Mouse (Mus musculus): ENCODE results near the gene Olfr1263. TPM values are rescaled to one million over a fixed set of nuclear protein-coding genes. Genes with fewer than 3 reads are reported as not detected.

Olfr1263 gene
- polyA plus RNA-seq (2016; fragmentation: Nextera tagmentation; extraction: Ambion mirVana), result not detected in 2 replicates

DNA sequence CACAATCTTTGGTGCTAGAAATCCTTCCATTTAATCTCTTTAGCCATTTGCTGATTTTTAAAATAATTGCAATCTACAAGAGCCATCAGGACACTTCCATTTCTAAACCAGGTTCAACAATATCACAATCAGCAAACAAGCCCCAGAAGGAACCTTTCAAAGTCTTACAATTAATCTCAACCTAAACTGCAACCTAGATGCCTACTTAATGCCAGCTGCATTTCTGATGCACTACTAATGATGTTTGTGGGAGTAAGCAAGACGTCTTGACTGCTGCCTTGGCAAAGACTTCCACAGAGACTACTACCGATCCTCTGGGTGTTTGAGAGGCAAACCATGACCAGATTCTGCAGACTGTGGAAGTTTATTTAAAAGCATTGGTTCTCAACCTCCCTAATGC is at the start of gene Olfr1263:
TSS of gene Olfr1263 (plus strand) at position 301 of the 400 bp plus-strand sequence.
- no peak within 1 kb of the TSS for H3K4me2 ChIP-seq (replicated peaks)
- 82% methylated on average over 2 of the region's 2 CpGs for WGBS

DNA sequence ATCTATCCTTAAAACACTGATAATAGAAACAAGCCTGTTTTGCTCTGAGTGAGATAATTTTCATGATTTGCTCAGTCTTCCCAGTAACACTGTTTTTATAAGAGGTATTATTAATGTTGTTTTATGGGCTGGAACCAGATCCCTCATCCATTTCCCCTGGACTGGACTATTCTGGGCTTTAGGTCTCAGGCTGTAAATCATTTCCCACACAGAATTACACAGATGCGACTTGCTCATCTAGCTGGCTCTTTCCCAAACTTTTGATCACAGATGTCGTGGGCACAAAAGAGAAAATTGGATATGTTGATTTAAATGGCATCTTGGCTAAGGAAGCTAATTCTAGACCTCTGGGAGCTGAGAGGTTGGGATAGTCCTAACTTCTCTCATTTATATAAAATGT is 37.7 kb upstream of the Olfr1263 start, which contains the start of gene Olfr1260:
TSS of gene Olfr1260 (plus strand) at position 157 of the 400 bp plus-strand sequence.
- Histone ChIP-seq H3K4me3 (no peak within 1 kb of the TSS), H3K4me2 (replicated peaks) (no peak within 1 kb of the TSS), H3K27me3 (no peaks in the 10 kb centered on the region), H3K4me1 (no peaks in the 10 kb centered on the region), H3K9ac (no peak within 1 kb of the TSS), H3K27ac (no peak within 1 kb of the TSS), H3K36me3 (no peaks in the 10 kb centered on the region), H3K9me3 (no peaks in the 10 kb centered on the region)
- ATAC-seq (ENCODE audit: insufficient number of reproducible peaks, insufficient read depth, low FRiP score, low TSS enrichment), result no peak
- WGBS, result 64% methylated on average over 2 of the region's 2 CpGs

More for the DNA sequence above, at the start of gene Olfr1263:
- Histone ChIP-seq H3K27ac (no peak within 1 kb of the TSS), H3K9me3 (no peaks in the 10 kb centered on the region), H3K27me3 (no peaks in the 10 kb centered on the region), H3K4me3 (no peak within 1 kb of the TSS), H3K36me3 (no peaks in the 10 kb centered on the region), H3K4me1 (no peaks in the 10 kb centered on the region), H3K9ac (no peak within 1 kb of the TSS)
- ATAC-seq (ENCODE audit: insufficient number of reproducible peaks, insufficient read depth, low FRiP score, low TSS enrichment), result no peak

DNA sequence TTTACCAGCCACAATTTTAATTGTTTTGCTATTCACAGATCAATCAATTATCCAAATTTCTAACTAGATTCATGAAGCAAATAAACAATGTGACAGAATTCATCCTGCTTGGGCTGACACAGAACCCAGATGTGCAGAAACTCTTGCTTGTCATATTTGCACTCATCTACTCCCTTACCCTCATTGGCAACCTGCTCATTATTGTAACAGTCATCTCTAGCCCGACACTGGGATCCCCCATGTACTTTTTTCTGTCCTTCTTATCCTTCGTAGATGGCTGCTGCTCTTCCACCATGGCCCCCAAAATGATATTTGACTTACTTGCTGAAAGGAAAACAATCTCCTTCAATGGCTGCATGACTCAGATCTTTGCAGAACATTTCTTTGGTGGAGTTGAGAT is 34.2 kb upstream of the Olfr1263 start:
- Histone ChIP-seq H3K4me3 (no peak overlapping the region), H3K4me2 (replicated peaks) (no peak overlapping the region), H3K9ac (no peak overlapping the region), H3K27ac (no peak overlapping the region), H3K36me3 (no peaks in the 10 kb centered on the region), H3K4me1 (no peaks in the 10 kb centered on the region), H3K27me3 (no peaks in the 10 kb centered on the region), H3K9me3 (no peaks in the 10 kb centered on the region)
- ATAC-seq (ENCODE audit: insufficient number of reproducible peaks, insufficient read depth, low FRiP score, low TSS enrichment), result no peak
- 84% methylated on average over 2 of the region's 2 CpGs for WGBS

DNA sequence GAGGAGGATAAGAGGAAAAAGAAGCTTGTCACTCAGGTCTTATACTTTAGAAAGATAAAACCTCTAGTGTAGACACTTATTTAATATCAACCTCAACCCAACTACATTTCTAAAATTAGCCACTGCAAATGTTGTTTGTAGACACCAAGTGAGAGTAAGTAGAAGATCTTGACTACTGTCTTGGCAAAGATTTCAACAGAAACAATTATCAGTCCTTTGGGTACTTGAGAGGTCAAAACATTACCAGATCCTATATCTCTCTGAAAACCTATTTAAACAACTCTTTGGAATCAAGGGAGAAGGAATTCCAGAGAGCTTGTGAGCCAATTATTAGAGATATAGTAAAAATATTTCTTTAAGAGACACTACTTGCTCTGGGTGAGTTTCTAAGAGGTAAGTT is 21.0 kb upstream of the Olfr1263 start, which contains the start of gene Olfr1261:
TSS of gene Olfr1261 (plus strand) at position 301 of the 400 bp plus-strand sequence.
- Histone ChIP-seq H3K9me3 (no peaks in the 10 kb centered on the region), H3K4me1 (no peaks in the 10 kb centered on the region), H3K27ac (no peak within 1 kb of the TSS), H3K4me3 (no peak within 1 kb of the TSS), H3K36me3 (no peaks in the 10 kb centered on the region), H3K4me2 (replicated peaks) (no peak within 1 kb of the TSS), H3K9ac (no peak within 1 kb of the TSS), H3K27me3 (no peaks in the 10 kb centered on the region)
- ATAC-seq (ENCODE audit: insufficient number of reproducible peaks, insufficient read depth, low FRiP score, low TSS enrichment), result no peak

DNA sequence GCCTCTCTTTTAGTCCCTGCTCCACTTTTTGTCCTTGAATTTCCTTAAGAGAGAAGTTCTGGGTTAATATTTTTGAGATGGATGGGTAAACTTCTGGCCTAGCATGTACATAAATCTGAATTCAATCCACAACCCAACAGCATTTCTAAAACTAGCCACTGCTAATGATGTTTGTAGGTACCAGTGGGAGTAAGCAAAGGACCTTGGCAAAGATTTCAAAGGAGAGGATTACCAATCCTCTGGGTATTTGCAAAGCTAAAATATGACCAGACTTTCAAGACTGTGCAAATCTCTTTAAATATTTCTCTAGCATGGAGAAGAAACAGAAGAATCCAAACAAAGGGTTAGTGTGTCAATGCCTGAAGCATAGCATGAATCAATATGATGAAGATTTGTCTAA is 12.1 kb upstream of the Olfr1263 start, which contains the start of gene Olfr1262:
TSS of gene Olfr1262 (plus strand) at position 301 of the 400 bp plus-strand sequence.
- no peak within 1 kb of the TSS for H3K27ac ChIP-seq
- no peak within 1 kb of the TSS for H3K4me3 ChIP-seq
- no peak within 1 kb of the TSS for H3K9ac ChIP-seq
- no peak within 1 kb of the TSS for H3K4me2 ChIP-seq (replicated peaks)
- no peaks in the 10 kb centered on the region for H3K27me3 ChIP-seq
- H3K4me1 ChIP-seq, result no peaks in the 10 kb centered on the region
- H3K36me3 ChIP-seq, result no peaks in the 10 kb centered on the region
- no peaks in the 10 kb centered on the region for H3K9me3 ChIP-seq
- ATAC-seq (ENCODE audit: insufficient number of reproducible peaks, insufficient read depth, low FRiP score, low TSS enrichment), result no peak

DNA sequence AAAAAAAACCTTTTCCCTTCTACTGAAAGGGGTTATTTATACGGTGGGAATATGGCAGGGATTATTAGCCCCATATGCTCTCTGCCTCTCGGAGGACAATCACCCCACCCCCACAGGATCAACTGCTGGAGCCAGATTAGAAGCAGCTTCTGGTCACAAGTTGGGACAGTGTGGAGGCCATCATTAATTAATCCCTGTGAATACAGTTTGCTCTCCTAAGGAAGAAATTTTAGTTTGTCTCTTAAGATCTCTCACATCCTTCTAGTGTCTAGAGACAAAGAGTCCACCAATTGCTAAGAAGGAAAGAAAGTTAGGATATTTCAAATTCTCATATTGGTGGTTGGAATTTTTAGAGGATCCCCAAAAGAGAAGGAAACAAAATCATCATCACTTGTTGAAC is 13.5 kb downstream of the Olfr1263 start, which contains the start of gene Olfr1264:
TSS of gene Olfr1264 (minus strand) at position 101 of the 400 bp plus-strand sequence.
- Histone ChIP-seq H3K36me3 (no peaks in the 10 kb centered on the region), H3K27me3 (no peaks in the 10 kb centered on the region), H3K4me1 (no peaks in the 10 kb centered on the region), H3K4me2 (replicated peaks) (no peak within 1 kb of the TSS), H3K9ac (no peak within 1 kb of the TSS), H3K9me3 (no peaks in the 10 kb centered on the region), H3K4me3 (no peak within 1 kb of the TSS), H3K27ac (no peak within 1 kb of the TSS)
- WGBS, result 28% methylated on average over 2 of the region's 2 CpGs
- no peak for ATAC-seq (ENCODE audit: insufficient number of reproducible peaks, insufficient read depth, low FRiP score, low TSS enrichment)

DNA sequence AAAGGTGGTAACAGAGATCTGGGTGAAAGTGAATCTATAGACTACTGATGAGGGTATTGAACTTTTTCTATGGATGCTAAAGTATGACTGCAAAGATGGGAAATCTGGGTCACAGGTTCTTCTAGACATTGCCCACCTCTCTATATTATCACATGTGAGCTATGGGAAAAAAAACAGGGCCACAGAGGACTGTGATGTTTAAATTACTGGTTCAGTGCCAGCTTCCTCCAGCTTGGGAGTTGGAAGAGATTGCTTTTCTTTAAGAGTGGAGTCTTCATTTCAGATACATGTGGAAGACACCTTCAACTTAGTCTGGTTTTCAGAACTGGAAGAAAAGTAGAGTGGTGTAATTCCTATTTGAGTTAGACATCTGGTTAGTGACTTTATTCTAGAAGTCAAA is 23.1 kb downstream of the Olfr1263 start, which contains the start of gene Olfr1265:
TSS of gene Olfr1265 (plus strand) at position 301 of the 400 bp plus-strand sequence.
- H3K27ac ChIP-seq, result no peak within 1 kb of the TSS
- no peaks in the 10 kb centered on the region for H3K4me1 ChIP-seq
- H3K9ac ChIP-seq, result no peak within 1 kb of the TSS
- H3K9me3 ChIP-seq, result no peaks in the 10 kb centered on the region
- H3K4me3 ChIP-seq, result no peak within 1 kb of the TSS
- H3K4me2 ChIP-seq (replicated peaks), result no peak within 1 kb of the TSS
- H3K36me3 ChIP-seq, result no peaks in the 10 kb centered on the region
- no peaks in the 10 kb centered on the region for H3K27me3 ChIP-seq
- ATAC-seq (ENCODE audit: insufficient number of reproducible peaks, insufficient read depth, low FRiP score, low TSS enrichment), result no peak

DNA sequence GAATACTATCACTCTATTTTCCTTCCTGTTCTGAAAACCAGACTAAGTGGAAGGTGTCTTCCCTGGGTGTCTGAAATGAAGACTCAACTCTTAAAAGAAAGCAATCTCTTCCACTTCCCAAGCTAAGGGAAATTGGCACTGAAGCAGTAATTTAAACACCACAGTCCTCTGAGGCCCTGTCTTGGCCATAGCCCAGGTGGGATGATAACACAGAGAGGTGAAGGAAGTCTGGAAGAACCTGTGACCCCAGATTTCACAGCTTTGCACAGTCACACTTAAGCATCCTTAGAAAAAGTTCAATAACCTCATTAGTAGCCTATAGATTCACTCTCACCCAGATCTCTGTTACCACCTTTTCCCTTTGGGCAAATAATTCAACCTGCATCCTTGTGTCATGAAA is 51.6 kb downstream of the Olfr1263 start, which contains the start of gene Olfr140:
TSS of gene Olfr140 (minus strand) at position 101 of the 400 bp plus-strand sequence.
- no peak for ATAC-seq (ENCODE audit: insufficient number of reproducible peaks, insufficient read depth, low FRiP score, low TSS enrichment)
- no peak within 1 kb of the TSS for H3K27ac ChIP-seq
- no peaks in the 10 kb centered on the region for H3K9me3 ChIP-seq
- H3K36me3 ChIP-seq, result no peaks in the 10 kb centered on the region
- H3K9ac ChIP-seq, result no peak within 1 kb of the TSS
- H3K4me1 ChIP-seq, result no peaks in the 10 kb centered on the region
- H3K27me3 ChIP-seq, result no peaks in the 10 kb centered on the region
- no peak within 1 kb of the TSS for H3K4me2 ChIP-seq (replicated peaks)
- no peak within 1 kb of the TSS for H3K4me3 ChIP-seq

Other genes starting within 250 kb of the Olfr1263 start
- not detected in 2 replicates for gene Olfr1254, start 218.5 kb upstream of the Olfr1263 start, polyA plus RNA-seq (2016; fragmentation: Nextera tagmentation; extraction: Ambion mirVana)
- gene Olfr1255, start 200.1 kb upstream of the Olfr1263 start, polyA plus RNA-seq (2016; fragmentation: Nextera tagmentation; extraction: Ambion mirVana), result not detected in 2 replicates
- gene Olfr1256, start 170.6 kb upstream of the Olfr1263 start, polyA plus RNA-seq (2016; fragmentation: Nextera tagmentation; extraction: Ambion mirVana), result not detected in 2 replicates
- gene Olfr48, start 163.9 kb upstream of the Olfr1263 start, polyA plus RNA-seq (2016; fragmentation: Nextera tagmentation; extraction: Ambion mirVana), result not detected in 2 replicates
- gene Olfr1257, start 133.7 kb upstream of the Olfr1263 start, polyA plus RNA-seq (2016; fragmentation: Nextera tagmentation; extraction: Ambion mirVana), result not detected in 2 replicates
- not detected in 2 replicates for gene Olfr1258, start 84.8 kb upstream of the Olfr1263 start, polyA plus RNA-seq (2016; fragmentation: Nextera tagmentation; extraction: Ambion mirVana)
- 0.04 TPM in 1 of 2 replicates, not detected in the other for gene Olfr1259, start 63.5 kb upstream of the Olfr1263 start, polyA plus RNA-seq (2016; fragmentation: Nextera tagmentation; extraction: Ambion mirVana)
- gene Olfr1260, start 37.8 kb upstream of the Olfr1263 start, polyA plus RNA-seq (2016; fragmentation: Nextera tagmentation; extraction: Ambion mirVana), result not detected in 2 replicates
- not detected in 2 replicates for gene Olfr1261, start 20.9 kb upstream of the Olfr1263 start, polyA plus RNA-seq (2016; fragmentation: Nextera tagmentation; extraction: Ambion mirVana)
- gene Olfr1262, start 12.0 kb upstream of the Olfr1263 start, polyA plus RNA-seq (2016; fragmentation: Nextera tagmentation; extraction: Ambion mirVana), result not detected in 2 replicates
- not detected in 2 replicates for gene Olfr1264, start 13.4 kb downstream of the Olfr1263 start, polyA plus RNA-seq (2016; fragmentation: Nextera tagmentation; extraction: Ambion mirVana)
- not detected in 2 replicates for gene Olfr1265, start 23.2 kb downstream of the Olfr1263 start, polyA plus RNA-seq (2016; fragmentation: Nextera tagmentation; extraction: Ambion mirVana)
- not detected in 2 replicates for gene Olfr140, start 51.5 kb downstream of the Olfr1263 start, polyA plus RNA-seq (2016; fragmentation: Nextera tagmentation; extraction: Ambion mirVana)
- gene Olfr1269, start 109.3 kb downstream of the Olfr1263 start, polyA plus RNA-seq (2016; fragmentation: Nextera tagmentation; extraction: Ambion mirVana), result not detected in 2 replicates
- not detected in 2 replicates for gene Olfr32, start 130.2 kb downstream of the Olfr1263 start, polyA plus RNA-seq (2016; fragmentation: Nextera tagmentation; extraction: Ambion mirVana)
- gene Olfr1270, start 141.0 kb downstream of the Olfr1263 start, polyA plus RNA-seq (2016; fragmentation: Nextera tagmentation; extraction: Ambion mirVana), result not detected in 2 replicates
- not detected in 2 replicates for gene Olfr1506, start 212.4 kb downstream of the Olfr1263 start, polyA plus RNA-seq (2016; fragmentation: Nextera tagmentation; extraction: Ambion mirVana)
- gene Olfr142, start 245.5 kb downstream of the Olfr1263 start, polyA plus RNA-seq (2016; fragmentation: Nextera tagmentation; extraction: Ambion mirVana), result not detected in 2 replicates

All from embryonic facial prominence, embryonic 12.5 days (tissue).